Mouse (Mus musculus): ENCODE results near the gene Btbd9. TPM values are rescaled to one million over a fixed set of nuclear protein-coding genes. Genes with fewer than 3 reads are reported as not detected.

Gene Btbd9
- polyA plus RNA-seq, 1 experiment from 2014 or later, result 164 TPM

DNA sequence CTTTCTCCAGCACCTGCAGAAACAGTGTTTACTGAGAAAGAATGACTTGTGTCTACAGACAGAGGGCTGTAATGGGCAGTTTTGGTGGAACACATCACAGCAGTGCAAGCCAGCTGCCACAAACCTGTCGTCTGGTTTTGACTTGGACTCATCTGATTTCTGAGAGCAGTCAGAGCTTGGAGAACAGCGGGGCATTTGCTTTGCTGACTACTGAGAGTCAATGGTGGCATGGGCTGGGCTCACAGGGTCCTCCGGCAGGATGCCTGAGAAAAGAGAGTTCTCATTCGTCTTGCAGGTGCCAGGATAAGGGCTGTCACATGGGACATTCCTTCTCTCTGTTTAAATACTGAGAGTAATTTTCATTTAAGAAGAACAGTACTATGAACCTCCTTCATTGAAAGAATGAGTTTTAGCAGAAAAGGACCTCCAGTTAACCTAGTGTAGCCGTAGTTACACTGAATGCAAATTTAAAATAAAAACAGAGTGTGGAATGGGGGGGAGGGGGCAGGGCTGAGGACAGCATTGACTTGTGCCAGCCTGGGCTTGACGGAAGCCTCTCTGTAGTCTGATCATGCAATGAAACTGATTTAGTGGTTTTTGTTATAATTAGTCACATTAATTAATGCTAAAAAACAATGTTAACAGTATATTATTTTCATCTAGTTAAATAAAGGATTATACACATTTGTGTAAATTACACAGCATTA is 122.0 kb downstream of the Btbd9 start:
- peaks cover 15% of the 10 kb centered on the region for H3K4me1 ChIP-seq (ENCODE audit: control insufficient read depth, insufficient read depth, low read length)
- H3K9me3 ChIP-seq (replicated peaks; ENCODE audit: control insufficient read depth, low read length, poor library complexity, severe bottlenecking), result no peaks in the 10 kb centered on the region
- H3K27me3 ChIP-seq (ENCODE audit: control insufficient read depth, insufficient read depth, low read depth, low read length), result no peaks in the 10 kb centered on the region
- peak; percentile 62 for ATAC-seq
- H3K36me3 ChIP-seq (ENCODE audit: control insufficient read depth, insufficient read depth, low read length), result no peaks in the 10 kb centered on the region
- H3K9ac ChIP-seq (ENCODE audit: low read depth, low read length), result no peak overlapping the region
- H3K4me3 ChIP-seq (ENCODE audit: low read depth, low read length), result no peak overlapping the region
- WGBS, result 36% methylated on average over 6 of the region's 6 CpGs
- H3K27ac ChIP-seq (ENCODE audit: low read length), result peak overlapping the region; percentile 2; the same call in 1 of the 2 replicates
- no peak overlapping the region for H3K4me2 ChIP-seq (ENCODE audit: low read length)

- no peak for ATAC-seq
- 44% methylated on average over 4 of the region's 4 CpGs for WGBS
- Histone ChIP-seq H3K4me1 (ENCODE audit: control insufficient read depth, insufficient read depth, low read length) (peaks cover 13% of the 10 kb centered on the region), H3K9me3 (replicated peaks; ENCODE audit: control insufficient read depth, low read length, poor library complexity, severe bottlenecking) (no peaks in the 10 kb centered on the region), H3K27me3 (ENCODE audit: control insufficient read depth, insufficient read depth, low read depth, low read length) (no peaks in the 10 kb centered on the region), H3K36me3 (ENCODE audit: control insufficient read depth, insufficient read depth, low read length) (no peaks in the 10 kb centered on the region), H3K27ac (ENCODE audit: low read length) (no peak overlapping the region), H3K9ac (ENCODE audit: low read depth, low read length) (no peak overlapping the region), H3K4me2 (ENCODE audit: low read length) (no peak overlapping the region), H3K4me3 (ENCODE audit: low read depth, low read length) (no peak overlapping the region)
These were observed 123.0 kb downstream of the Btbd9 start for GRCm38 (mm10) chr17:30453272-30453671.

DNA sequence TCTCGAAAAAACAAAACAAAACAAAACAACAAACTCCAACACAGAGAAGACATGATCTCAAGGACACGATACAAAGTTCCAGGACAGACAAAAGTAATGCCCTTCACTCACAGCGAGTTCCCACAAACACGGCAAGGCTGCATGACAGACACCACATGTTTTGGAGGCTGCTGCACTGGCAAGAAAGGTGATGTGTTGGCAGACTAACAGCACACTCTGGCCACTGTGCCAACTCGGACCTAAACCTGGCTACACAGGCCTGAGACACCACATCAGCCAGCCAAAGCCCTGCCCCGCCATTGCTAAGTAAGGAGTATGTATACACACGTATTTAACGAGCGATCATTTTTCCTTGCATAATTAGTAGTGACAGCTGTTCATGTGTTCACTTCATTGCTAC is 123.9 kb downstream of the Btbd9 start:
- Histone ChIP-seq H3K27me3 (ENCODE audit: control insufficient read depth, insufficient read depth, low read depth, low read length) (no peaks in the 10 kb centered on the region), H3K27ac (ENCODE audit: low read length) (no peak overlapping the region), H3K4me3 (ENCODE audit: low read depth, low read length) (no peak overlapping the region), H3K4me1 (ENCODE audit: control insufficient read depth, insufficient read depth, low read length) (peaks cover 11% of the 10 kb centered on the region), H3K9ac (ENCODE audit: low read depth, low read length) (no peak overlapping the region), H3K4me2 (ENCODE audit: low read length) (no peak overlapping the region), H3K9me3 (replicated peaks; ENCODE audit: control insufficient read depth, low read length, poor library complexity, severe bottlenecking) (no peaks in the 10 kb centered on the region), H3K36me3 (ENCODE audit: control insufficient read depth, insufficient read depth, low read length) (no peaks in the 10 kb centered on the region)
- no peak for ATAC-seq
- WGBS, result 91% methylated on average over 9 of the region's 9 CpGs

GRCm38 (mm10) chr17:30448562-30448961 is 127.7 kb downstream of the Btbd9 start:
- Histone ChIP-seq H3K36me3 (ENCODE audit: control insufficient read depth, insufficient read depth, low read length) (no peaks in the 10 kb centered on the region), H3K4me2 (ENCODE audit: low read length) (no peak overlapping the region), H3K4me3 (ENCODE audit: low read depth, low read length) (no peak overlapping the region), H3K4me1 (ENCODE audit: control insufficient read depth, insufficient read depth, low read length) (peaks cover 3% of the 10 kb centered on the region; the same call in 1 of the 2 replicates), H3K27ac (ENCODE audit: low read length) (no peak overlapping the region), H3K9me3 (replicated peaks; ENCODE audit: control insufficient read depth, low read length, poor library complexity, severe bottlenecking) (no peaks in the 10 kb centered on the region), H3K27me3 (ENCODE audit: control insufficient read depth, insufficient read depth, low read depth, low read length) (no peaks in the 10 kb centered on the region), H3K9ac (ENCODE audit: low read depth, low read length) (no peak overlapping the region)
- WGBS, result 86% methylated on average over 5 of the region's 5 CpGs
- ATAC-seq, result no peak

GRCm38 (mm10) chr17:30445805-30446441 is 130.4 kb downstream of the Btbd9 start:
- 93% methylated on average over 3 of the region's 3 CpGs for WGBS
- no peaks in the 10 kb centered on the region for H3K27me3 ChIP-seq (ENCODE audit: control insufficient read depth, insufficient read depth, low read depth, low read length)
- no peak overlapping the region for H3K4me3 ChIP-seq (ENCODE audit: low read depth, low read length)
- no peaks in the 10 kb centered on the region for H3K4me1 ChIP-seq (ENCODE audit: control insufficient read depth, insufficient read depth, low read length)
- H3K36me3 ChIP-seq (ENCODE audit: control insufficient read depth, insufficient read depth, low read length), result no peaks in the 10 kb centered on the region
- H3K27ac ChIP-seq (ENCODE audit: low read length), result no peak overlapping the region
- ATAC-seq, result no peak
- no peak overlapping the region for H3K4me2 ChIP-seq (ENCODE audit: low read length)
- no peak overlapping the region for H3K9ac ChIP-seq (ENCODE audit: low read depth, low read length)
- H3K9me3 ChIP-seq (replicated peaks; ENCODE audit: control insufficient read depth, low read length, poor library complexity, severe bottlenecking), result no peaks in the 10 kb centered on the region

DNA sequence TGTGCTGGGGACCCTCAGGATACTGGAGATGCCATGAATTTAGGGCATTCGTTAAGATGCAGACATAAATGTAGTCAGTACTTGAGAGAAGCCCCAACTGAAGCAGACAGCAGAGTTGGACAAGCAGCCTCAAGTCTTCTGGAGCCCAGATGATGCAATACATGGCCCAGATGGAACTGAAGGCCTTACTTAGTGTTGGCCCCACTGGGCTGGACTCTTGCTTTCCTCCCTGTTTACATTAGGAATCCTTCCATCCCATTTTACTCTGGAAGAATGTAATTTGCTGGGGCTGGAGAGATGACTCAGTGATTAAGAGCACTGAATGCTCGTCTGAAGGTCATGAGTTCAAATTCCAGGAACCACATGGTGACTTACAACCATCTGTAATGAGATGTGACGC is 136.6 kb downstream of the Btbd9 start:
- 80% methylated on average over 3 of the region's 3 CpGs for WGBS
- Histone ChIP-seq H3K9ac (ENCODE audit: low read depth, low read length) (no peak overlapping the region), H3K4me1 (ENCODE audit: control insufficient read depth, insufficient read depth, low read length) (peaks cover 8% of the 10 kb centered on the region; the same call in 1 of the 2 replicates), H3K36me3 (ENCODE audit: control insufficient read depth, insufficient read depth, low read length) (no peaks in the 10 kb centered on the region), H3K4me3 (ENCODE audit: low read depth, low read length) (no peak overlapping the region), H3K4me2 (ENCODE audit: low read length) (no peak overlapping the region), H3K27me3 (ENCODE audit: control insufficient read depth, insufficient read depth, low read depth, low read length) (no peaks in the 10 kb centered on the region), H3K27ac (ENCODE audit: low read length) (no peak overlapping the region), H3K9me3 (replicated peaks; ENCODE audit: control insufficient read depth, low read length, poor library complexity, severe bottlenecking) (no peaks in the 10 kb centered on the region)
- no peak for ATAC-seq

DNA sequence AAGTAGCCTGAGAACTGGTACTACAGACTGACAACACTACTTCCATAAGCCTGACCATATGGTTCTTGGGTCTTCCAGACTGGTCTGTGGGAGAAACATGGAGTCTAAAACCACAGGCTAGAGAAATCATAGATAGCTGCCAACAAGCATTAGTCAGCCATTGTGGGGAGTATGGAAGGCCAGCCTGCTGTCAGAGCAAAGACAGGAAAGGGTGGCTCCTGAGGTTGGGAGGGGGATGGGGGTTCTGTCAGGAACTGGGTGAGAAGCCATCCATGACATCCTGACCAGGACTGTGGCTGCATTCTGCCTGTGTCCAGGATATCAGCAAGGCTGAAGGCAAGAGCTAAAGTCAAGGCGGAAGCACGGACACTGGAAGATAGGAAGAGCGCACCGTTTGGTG is 137.5 kb downstream of the Btbd9 start:
- Histone ChIP-seq H3K27me3 (ENCODE audit: control insufficient read depth, insufficient read depth, low read depth, low read length) (no peaks in the 10 kb centered on the region), H3K4me1 (ENCODE audit: control insufficient read depth, insufficient read depth, low read length) (peaks cover 8% of the 10 kb centered on the region; the same call in 1 of the 2 replicates), H3K36me3 (ENCODE audit: control insufficient read depth, insufficient read depth, low read length) (no peaks in the 10 kb centered on the region), H3K9ac (ENCODE audit: low read depth, low read length) (no peak overlapping the region), H3K4me3 (ENCODE audit: low read depth, low read length) (no peak overlapping the region), H3K27ac (ENCODE audit: low read length) (no peak overlapping the region), H3K4me2 (ENCODE audit: low read length) (no peak overlapping the region), H3K9me3 (replicated peaks; ENCODE audit: control insufficient read depth, low read length, poor library complexity, severe bottlenecking) (no peaks in the 10 kb centered on the region)
- no peak for ATAC-seq
- WGBS, result 92% methylated on average over 4 of the region's 4 CpGs

DNA sequence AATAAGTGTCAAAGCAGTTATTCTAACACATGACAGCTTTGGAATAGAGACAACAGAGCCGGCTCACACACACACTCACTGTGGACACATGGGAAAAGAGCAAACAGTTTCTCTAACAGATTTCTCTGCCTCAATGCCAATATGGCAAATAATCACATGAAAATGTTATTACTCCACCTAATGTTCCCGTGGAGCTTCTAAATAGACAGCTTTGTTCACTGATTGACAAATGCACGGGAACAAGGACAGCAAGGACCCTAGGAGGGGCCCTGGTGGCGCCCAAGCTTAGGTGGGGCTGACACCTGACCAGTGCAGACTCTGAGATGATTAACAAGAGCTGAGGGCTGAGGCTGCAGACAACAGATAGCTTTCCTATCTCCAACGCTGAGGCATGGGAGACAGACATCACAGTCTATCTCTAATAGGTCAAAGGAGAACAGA is 140.2 kb downstream of the Btbd9 start:
- H3K9me3 ChIP-seq (replicated peaks; ENCODE audit: control insufficient read depth, low read length, poor library complexity, severe bottlenecking), result no peaks in the 10 kb centered on the region
- WGBS, result 56% methylated on average over 5 of the region's 5 CpGs
- H3K4me1 ChIP-seq (ENCODE audit: control insufficient read depth, insufficient read depth, low read length), result peaks cover 8% of the 10 kb centered on the region; the same call in 1 of the 2 replicates
- no peak overlapping the region for H3K27ac ChIP-seq (ENCODE audit: low read length)
- no peak overlapping the region for H3K4me3 ChIP-seq (ENCODE audit: low read depth, low read length)
- no peak for ATAC-seq
- no peaks in the 10 kb centered on the region for H3K27me3 ChIP-seq (ENCODE audit: control insufficient read depth, insufficient read depth, low read depth, low read length)
- no peak overlapping the region for H3K4me2 ChIP-seq (ENCODE audit: low read length)
- H3K9ac ChIP-seq (ENCODE audit: low read depth, low read length), result no peak overlapping the region
- H3K36me3 ChIP-seq (ENCODE audit: control insufficient read depth, insufficient read depth, low read length), result no peaks in the 10 kb centered on the region

GRCm38 (mm10) chr17:30435478-30435877 is 140.8 kb downstream of the Btbd9 start:
- Histone ChIP-seq H3K4me2 (ENCODE audit: low read length) (no peak overlapping the region), H3K4me1 (ENCODE audit: control insufficient read depth, insufficient read depth, low read length) (peaks cover 8% of the 10 kb centered on the region; the same call in 1 of the 2 replicates), H3K27me3 (ENCODE audit: control insufficient read depth, insufficient read depth, low read depth, low read length) (no peaks in the 10 kb centered on the region), H3K27ac (ENCODE audit: low read length) (no peak overlapping the region), H3K4me3 (ENCODE audit: low read depth, low read length) (no peak overlapping the region), H3K9me3 (replicated peaks; ENCODE audit: control insufficient read depth, low read length, poor library complexity, severe bottlenecking) (no peaks in the 10 kb centered on the region), H3K36me3 (ENCODE audit: control insufficient read depth, insufficient read depth, low read length) (no peaks in the 10 kb centered on the region), H3K9ac (ENCODE audit: low read depth, low read length) (no peak overlapping the region)
- ATAC-seq, result no peak
- 50% methylated on average over 7 of the region's 7 CpGs for WGBS
